Mouse (Mus musculus) heart, adult 9 months (tissue): ENCODE measurements around the gene Tbx3.

Experiments
- DNase-seq, 2 experiments: peaks; one replicate each; pipeline ENCODE4 v3.0.0; 2022; ENCODE audit warnings: low spot score in 2 of 2

The Tbx3 gene

DNA sequence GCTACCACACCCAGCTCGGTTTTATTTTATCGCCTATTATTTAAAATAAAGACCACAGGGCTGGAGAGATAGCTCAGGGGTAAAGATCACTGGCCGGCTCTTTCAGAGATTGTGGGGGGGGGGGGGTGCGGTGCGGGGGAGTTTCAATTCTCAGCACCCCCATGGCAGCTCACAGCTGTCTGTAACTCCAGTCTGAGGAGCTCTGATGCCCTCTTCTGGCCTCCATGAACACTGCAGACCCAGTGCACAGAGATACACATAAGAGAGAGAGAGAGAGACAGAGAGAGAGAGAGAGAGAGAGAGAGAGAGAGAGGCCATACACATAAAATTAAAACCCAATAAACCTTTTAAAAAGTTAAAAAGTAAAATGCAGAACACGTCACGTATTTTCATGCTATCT lies 34.4 kb downstream of the Tbx3 start:
- no peak for DNase-seq

DNA sequence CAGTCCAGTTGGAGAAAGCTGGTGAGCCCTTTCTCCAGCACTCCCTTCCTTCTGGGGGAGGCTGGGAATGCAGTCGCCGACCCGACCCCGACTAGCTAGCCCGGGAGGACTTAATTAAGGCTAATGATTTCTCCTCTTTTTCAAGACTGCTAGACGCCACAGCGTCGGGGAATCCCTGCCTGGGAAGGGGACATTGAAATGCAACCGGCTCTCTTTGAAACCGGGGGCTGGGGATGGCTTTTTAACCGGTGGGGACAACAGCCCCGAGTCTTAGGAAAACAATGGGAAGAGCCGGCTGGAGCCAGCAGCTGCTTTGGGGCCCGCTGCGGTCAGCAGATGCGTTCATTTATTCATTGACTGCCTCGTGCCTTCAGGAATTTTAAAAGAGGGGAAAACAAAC lies 36.0 kb downstream of the Tbx3 start:
- no peak for DNase-seq

DNA sequence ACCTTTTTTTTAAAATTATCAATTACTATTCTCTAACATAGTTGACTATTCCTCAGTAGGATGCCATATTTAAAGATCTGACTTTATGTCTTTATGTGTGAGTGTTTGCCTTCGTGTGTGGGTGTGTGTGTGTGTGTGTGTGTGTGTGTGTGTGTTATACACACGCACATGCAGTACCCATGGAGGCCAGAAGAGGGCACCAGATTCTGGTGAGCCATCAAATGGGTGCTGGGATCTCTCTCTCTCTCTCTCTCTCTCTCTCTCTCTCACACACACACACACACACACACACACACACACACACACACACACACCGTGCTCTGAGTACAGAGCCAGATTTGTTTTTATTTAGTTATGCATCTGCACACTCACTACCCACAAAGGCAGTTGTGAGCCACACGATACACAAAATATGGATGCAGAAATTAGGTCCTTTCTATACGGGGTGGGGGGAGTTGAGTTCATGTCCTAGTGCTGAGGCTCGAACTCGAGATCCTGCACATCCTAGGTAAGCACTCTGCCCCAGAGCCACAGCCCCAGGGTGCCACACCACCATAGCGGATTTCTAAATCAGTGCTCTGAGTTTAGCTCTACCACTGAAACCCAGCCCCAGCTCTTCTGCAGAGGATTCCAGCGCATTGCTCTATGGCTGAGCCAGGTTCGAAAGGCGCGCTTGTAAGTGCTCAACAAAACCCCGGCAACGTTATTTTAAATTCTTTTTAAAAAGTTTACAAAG lies 38.5 kb downstream of the Tbx3 start:
- no peak for DNase-seq

DNA sequence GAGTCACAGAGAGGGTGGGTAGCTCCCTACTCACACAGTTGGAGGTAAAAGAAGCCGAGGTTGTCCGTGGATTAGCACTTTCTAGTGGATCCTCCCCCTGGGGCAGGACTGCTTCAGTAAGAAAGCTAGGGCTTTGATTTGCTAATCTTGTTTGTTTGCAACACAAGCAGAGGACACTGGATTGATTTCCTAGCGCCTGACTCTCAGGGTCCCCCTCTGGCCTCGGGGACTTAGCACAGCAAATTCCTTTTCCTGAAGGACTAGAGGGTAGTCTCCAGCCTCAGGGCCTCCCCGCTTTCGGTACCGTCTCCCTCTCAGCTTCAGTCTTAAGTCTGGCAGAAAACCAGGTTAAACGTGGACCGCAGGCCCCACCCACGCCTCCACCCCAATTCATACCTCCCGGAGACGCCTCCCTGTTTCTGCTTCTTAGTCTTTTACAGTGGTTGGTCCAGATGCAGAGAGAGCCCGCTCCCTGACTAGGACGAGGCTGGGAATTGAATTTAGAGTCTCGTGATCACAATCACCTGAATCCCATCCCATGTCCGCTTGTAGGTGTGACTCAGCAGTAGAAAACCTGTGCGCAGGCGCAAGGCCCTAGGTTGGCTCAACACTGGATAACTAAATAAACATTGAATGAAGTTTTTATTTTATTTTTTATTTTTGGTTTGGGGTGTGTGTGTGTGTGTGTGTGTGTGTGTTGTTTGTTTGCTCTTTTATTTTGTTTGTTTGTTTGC lies 39.5 kb downstream of the Tbx3 start:
- no peak for DNase-seq

DNA sequence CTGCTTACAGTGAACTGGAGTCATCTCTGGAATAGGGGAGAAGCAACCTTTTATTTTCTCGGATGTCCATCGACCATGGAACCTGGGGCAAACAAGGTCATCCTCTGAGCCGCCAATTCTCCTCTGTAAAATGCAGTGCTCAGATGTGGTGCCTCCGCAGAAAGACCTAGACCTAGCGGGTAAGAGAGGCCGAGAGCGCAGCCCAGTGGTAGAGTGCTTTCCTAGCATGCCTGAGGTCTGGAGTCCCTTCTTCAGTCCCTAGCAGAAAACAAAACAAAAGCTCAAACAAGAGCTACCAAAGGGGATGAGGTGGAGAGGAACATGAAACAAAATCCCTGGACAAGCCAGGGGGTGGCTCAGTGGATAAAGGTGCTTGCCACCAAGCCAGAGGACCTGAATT lies 40.3 kb downstream of the Tbx3 start:
- no peak for DNase-seq

DNA sequence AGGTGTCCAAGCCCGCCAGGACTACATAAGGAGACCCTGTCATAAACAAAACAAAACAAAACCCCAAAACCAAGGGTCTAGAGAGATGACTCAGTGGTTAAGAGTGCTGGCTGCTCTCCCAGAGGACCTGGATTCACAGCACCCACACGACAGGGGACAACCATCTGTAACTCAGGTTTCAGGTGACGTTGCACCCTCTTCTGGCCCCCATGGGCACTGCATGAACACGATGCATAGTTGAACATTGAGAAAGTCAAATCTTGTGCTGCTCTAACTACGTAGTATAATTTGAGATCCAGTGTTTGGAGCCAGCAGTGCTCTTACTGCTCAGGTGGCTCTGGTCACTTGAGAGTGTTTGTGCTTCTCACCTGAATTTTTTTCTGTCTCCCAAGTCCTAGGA lies 41.2 kb downstream of the Tbx3 start:
- DNase-seq: no peak

DNA sequence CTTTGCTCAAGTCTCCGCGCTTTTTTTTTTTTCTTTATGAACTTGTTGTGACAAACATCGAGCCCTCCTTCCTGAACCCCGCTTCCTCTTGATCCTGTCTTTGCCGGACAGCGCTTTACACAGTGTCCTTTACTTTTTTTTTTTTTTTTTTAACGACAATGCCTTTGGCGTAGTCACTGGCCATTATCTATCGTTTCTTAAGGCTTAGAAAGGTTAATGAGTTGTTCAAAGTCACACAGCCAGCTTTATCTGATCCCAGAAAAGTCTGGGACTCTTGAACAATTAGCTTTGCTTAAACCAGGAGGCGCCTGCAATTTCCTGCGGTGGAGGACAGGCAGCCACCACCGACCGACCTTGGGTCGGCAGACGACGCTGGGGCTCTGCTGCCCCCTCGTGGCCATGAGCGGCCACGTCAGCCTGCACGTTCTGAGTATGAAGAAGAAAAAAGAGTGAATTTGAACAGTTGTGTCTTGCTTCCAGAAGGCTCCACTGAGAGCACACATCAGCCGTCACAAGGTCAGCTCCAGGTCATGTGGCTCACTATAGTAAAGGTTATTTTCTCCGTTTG lies 42.3 kb downstream of the Tbx3 start:
- peak; percentile 32 to 67 for DNase-seq

DNA sequence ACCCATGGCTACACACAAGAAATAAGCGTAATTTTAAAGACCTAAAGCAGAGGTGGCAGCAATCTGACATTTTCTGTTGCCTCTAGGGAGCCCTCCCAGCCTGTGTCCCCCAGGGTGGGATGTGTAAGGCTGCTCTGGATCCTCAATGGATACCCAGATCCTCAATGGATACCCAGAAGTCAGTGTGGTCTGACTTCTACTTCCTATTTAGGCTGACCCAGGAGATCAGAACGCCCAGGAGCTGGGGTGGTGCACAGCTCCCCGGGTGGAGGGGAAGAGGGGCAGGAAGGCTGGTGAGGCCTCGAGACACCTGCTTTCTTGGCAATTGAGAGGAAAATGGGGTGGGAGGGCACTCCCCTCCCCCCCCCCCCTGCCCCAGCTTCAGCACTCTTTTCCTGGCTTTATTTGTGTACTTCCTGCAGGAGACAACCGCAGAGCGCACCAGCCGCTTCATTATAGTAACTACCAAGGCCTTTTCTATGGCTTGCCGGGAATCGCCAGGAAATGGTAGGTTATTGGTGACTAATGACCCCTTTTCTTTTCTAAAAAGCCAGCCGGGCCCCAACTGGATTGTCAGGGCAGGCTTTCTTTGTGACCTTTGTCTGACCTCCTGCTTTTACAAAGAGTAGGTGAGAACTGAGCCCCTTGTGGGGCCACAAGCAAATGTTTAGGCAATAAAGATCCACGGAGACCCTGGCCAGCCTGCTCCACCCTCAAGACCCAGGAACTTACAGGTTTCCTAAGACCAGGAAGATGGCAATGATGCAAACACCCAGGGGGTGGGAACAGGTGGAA lies 50.2 kb downstream of the Tbx3 start:
- no peak for DNase-seq

DNA sequence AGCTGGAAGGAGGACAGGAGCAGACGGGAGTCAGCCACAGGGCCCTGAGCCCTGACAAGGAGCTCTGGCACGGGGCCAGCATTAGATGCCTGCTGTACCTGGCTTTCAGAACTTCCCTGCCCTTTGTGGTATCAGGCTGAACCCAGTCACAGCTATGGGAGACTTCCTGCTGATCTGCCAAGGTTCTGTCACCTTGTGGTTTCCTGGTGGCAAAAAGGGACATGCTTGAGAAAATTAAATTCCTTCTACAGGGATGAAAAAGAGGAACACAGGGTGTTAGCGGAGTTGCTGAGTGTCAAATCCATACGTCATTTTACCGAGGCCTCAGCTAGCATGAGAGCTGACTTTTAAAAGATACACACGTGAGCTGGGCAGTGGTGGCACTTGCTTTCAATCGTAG lies 62.5 kb downstream of the Tbx3 start:
- DNase-seq: no peak
